Mouse (Mus musculus) kidney, embryonic 14.5 days (tissue): ENCODE data around the gene Krt20. TPM values are rescaled to one million over a fixed set of nuclear protein-coding genes. Genes with fewer than 3 reads are reported as not detected.

ENCODE experiments used
- ATAC-seq: fragments of 200-750 bp; cut with Nextera tagmentation; 2 replicates; pipeline ENCODE4 v1.8.0; 2017; ENCODE audit warnings: moderate number of reproducible peaks, mild to moderate bottlenecking, moderate TSS enrichment, moderate library complexity; ENCODE audit not compliant: low FRiP score, low TSS enrichment
- H3K27ac ChIP-seq: fragments of 300-500 bp; sonication (generic); 2 replicates; pipeline ENCODE4 v1.5.1; 2014; ENCODE audit warnings: low read depth, mild to moderate bottlenecking, low read length, moderate library complexity, mixed read lengths
- H3K27me3 ChIP-seq: fragments of 300-500 bp; sonication (generic); 2 replicates; pipeline ENCODE4 v1.6.1; 2014; ENCODE audit warnings: mild to moderate bottlenecking, low read length; ENCODE audit not compliant: control insufficient read depth, insufficient read depth
- H3K36me3 ChIP-seq: fragments of 300-500 bp; sonication (generic); 2 replicates; pipeline ENCODE4 v1.6.1; 2014; ENCODE audit warnings: low read length, mixed read lengths; ENCODE audit not compliant: control insufficient read depth, insufficient read depth
- H3K4me1 ChIP-seq: fragments of 300-500 bp; sonication (generic); 2 replicates; pipeline ENCODE4 v1.6.1; 2014; ENCODE audit warnings: low read length, mixed read lengths; ENCODE audit not compliant: control insufficient read depth, insufficient read depth
- H3K4me2 ChIP-seq: fragments of 300-500 bp; sonication (generic); replicated peaks from 2 replicates; pipeline ENCODE4 v1.6.1; 2014; ENCODE audit warnings: low read depth, mild to moderate bottlenecking, low read length
- H3K4me3 ChIP-seq: fragments of 300-500 bp; sonication (generic); 2 replicates; pipeline ENCODE4 v1.5.1; 2014; ENCODE audit warnings: mild to moderate bottlenecking, low read length
- H3K9ac ChIP-seq: fragments of 300-500 bp; sonication (generic); 2 replicates; pipeline ENCODE4 v1.6.1; 2014; ENCODE audit warnings: low read depth, mild to moderate bottlenecking, low read length, moderate library complexity
- H3K9me3 ChIP-seq: fragments of 300-500 bp; sonication (generic); 2 replicates; pipeline ENCODE4 v1.6.1; 2016; ENCODE audit warnings: low read length; ENCODE audit not compliant: control insufficient read depth
- WGBS: fragments of 180-500 bp; shearing (Covaris S2); extraction: QIAGEN DNeasy Blood & Tissue Kit; methylation state at CpG from one replicate; pipeline ENCODE4 v1.1.7; 2014; 5-methylcytosine and 5-hydroxymethylcytosine counted together
- polyA plus RNA-seq: library from polyadenylated mRNA; unstranded; fragments of >200 nt; fragmentation: Nextera tagmentation; extraction: Ambion mirVana; gene quantifications from 2 replicates; pipeline ENCODE4 v1.2.1, GENCODE M21; 2014

The Krt20 gene
- polyA plus RNA-seq, 1 experiment from 2014 or later, result 0.22 TPM

GRCm38 (mm10) chr11:99398084-99398483 lies 39.9 kb downstream of the Krt20 start:
- Histone ChIP-seq H3K4me3 (no peak overlapping the region), H3K27ac (no peak overlapping the region), H3K27me3 (peaks cover 4% of the 10 kb centered on the region; the same call in 1 of the 2 replicates), H3K4me2 (no peak overlapping the region), H3K9ac (no peak overlapping the region), H3K36me3 (no peaks in the 10 kb centered on the region), H3K4me1 (no peaks in the 10 kb centered on the region), H3K9me3 (no peaks in the 10 kb centered on the region)
- 65% methylated on average over 3 of the region's 3 CpGs for WGBS
- no peak for ATAC-seq

GRCm38 (mm10) chr11:99396661-99397060 lies 41.3 kb downstream of the Krt20 start:
- 88% methylated on average over 2 of the region's 2 CpGs for WGBS
- Histone ChIP-seq H3K9me3 (no peaks in the 10 kb centered on the region), H3K4me1 (no peaks in the 10 kb centered on the region), H3K9ac (no peak overlapping the region), H3K4me3 (no peak overlapping the region), H3K4me2 (no peak overlapping the region), H3K36me3 (no peaks in the 10 kb centered on the region), H3K27ac (no peak overlapping the region), H3K27me3 (peaks cover 4% of the 10 kb centered on the region; the same call in 1 of the 2 replicates)
- no peak for ATAC-seq

GRCm38 (mm10) chr11:99396034-99396433 lies 41.9 kb downstream of the Krt20 start:
- H3K4me2 ChIP-seq, result no peak overlapping the region
- 41% methylated on average over 3 of the region's 3 CpGs for WGBS
- no peak for ATAC-seq

GRCm38 (mm10) chr11:99392492-99392891 lies 45.5 kb downstream of the Krt20 start:
- no peak for ATAC-seq
- H3K27ac ChIP-seq, result no peak overlapping the region
- H3K4me1 ChIP-seq, result no peaks in the 10 kb centered on the region
- no peaks in the 10 kb centered on the region for H3K36me3 ChIP-seq
- H3K4me3 ChIP-seq, result no peak overlapping the region
- H3K9me3 ChIP-seq, result no peaks in the 10 kb centered on the region
- H3K27me3 ChIP-seq, result no peaks in the 10 kb centered on the region
- H3K9ac ChIP-seq, result no peak overlapping the region
- H3K4me2 ChIP-seq, result no peak overlapping the region
- 84% methylated on average over 10 of the region's 10 CpGs for WGBS

More at GRCm38 (mm10) chr11:99396034-99396433, 41.9 kb downstream of the Krt20 start:
- no peak overlapping the region for H3K9ac ChIP-seq
- no peaks in the 10 kb centered on the region for H3K9me3 ChIP-seq
- no peak overlapping the region for H3K4me3 ChIP-seq
- H3K4me1 ChIP-seq, result no peaks in the 10 kb centered on the region
- H3K36me3 ChIP-seq, result no peaks in the 10 kb centered on the region
- H3K27ac ChIP-seq, result no peak overlapping the region
- peaks cover 4% of the 10 kb centered on the region; the same call in 1 of the 2 replicates for H3K27me3 ChIP-seq

- 82% methylated on average over 6 of the region's 6 CpGs for WGBS
- H3K9me3 ChIP-seq, result no peaks in the 10 kb centered on the region
- no peak overlapping the region for H3K27ac ChIP-seq
- H3K4me2 ChIP-seq, result no peak overlapping the region
- H3K4me1 ChIP-seq, result no peaks in the 10 kb centered on the region; the same call in 1 of the 2 replicates
- H3K36me3 ChIP-seq, result no peaks in the 10 kb centered on the region
- ATAC-seq, result no peak
- no peak overlapping the region for H3K9ac ChIP-seq
- no peak overlapping the region for H3K4me3 ChIP-seq
- no peaks in the 10 kb centered on the region for H3K27me3 ChIP-seq
Observed at GRCm38 (mm10) chr11:99391375-99391774, 46.6 kb downstream of the Krt20 start.

GRCm38 (mm10) chr11:99390866-99391265 lies 47.1 kb downstream of the Krt20 start:
- no peak for ATAC-seq
- Histone ChIP-seq H3K4me3 (no peak overlapping the region), H3K4me1 (no peaks in the 10 kb centered on the region; the same call in 1 of the 2 replicates), H3K36me3 (no peaks in the 10 kb centered on the region), H3K27ac (no peak overlapping the region), H3K4me2 (no peak overlapping the region), H3K27me3 (no peaks in the 10 kb centered on the region), H3K9ac (no peak overlapping the region), H3K9me3 (no peaks in the 10 kb centered on the region)
- WGBS, result 75% methylated on average over 7 of the region's 7 CpGs

GRCm38 (mm10) chr11:99389264-99389663 lies 48.7 kb downstream of the Krt20 start, which contains the start of gene Krt10:
TSS of gene Krt10 (minus strand) at chr11:99389364.
- H3K27me3 ChIP-seq, result no peaks in the 10 kb centered on the region
- no peak within 1 kb of the TSS for H3K4me2 ChIP-seq
- no peaks in the 10 kb centered on the region; the same call in 1 of the 2 replicates for H3K4me1 ChIP-seq
- WGBS, result 83% methylated on average over 4 of the region's 4 CpGs
- no peaks in the 10 kb centered on the region for H3K9me3 ChIP-seq
- no peak within 1 kb of the TSS for H3K9ac ChIP-seq
- no peak for ATAC-seq
- H3K27ac ChIP-seq, result no peak within 1 kb of the TSS
- no peaks in the 10 kb centered on the region for H3K36me3 ChIP-seq
- no peak within 1 kb of the TSS for H3K4me3 ChIP-seq

GRCm38 (mm10) chr11:99388661-99389060 lies 49.3 kb downstream of the Krt20 start:
- Histone ChIP-seq H3K36me3 (no peaks in the 10 kb centered on the region), H3K4me1 (no peaks in the 10 kb centered on the region; the same call in 1 of the 2 replicates), H3K27me3 (no peaks in the 10 kb centered on the region), H3K9me3 (no peaks in the 10 kb centered on the region), H3K4me2 (no peak overlapping the region), H3K27ac (no peak overlapping the region), H3K4me3 (no peak overlapping the region), H3K9ac (no peak overlapping the region)
- WGBS, result 94% methylated on average over 18 of the region's 18 CpGs
- no peak for ATAC-seq

- no peaks in the 10 kb centered on the region for H3K9me3 ChIP-seq
- H3K4me2 ChIP-seq, result peak overlapping the region; percentile 55
- H3K9ac ChIP-seq, result peak overlapping the region; percentile 75
- H3K4me3 ChIP-seq, result peak overlapping the region; percentile 60
- H3K36me3 ChIP-seq, result no peaks in the 10 kb centered on the region
- 1% methylated on average over 71 of the region's 71 CpGs for WGBS
- peak; percentile 86 for ATAC-seq
- H3K27me3 ChIP-seq, result no peaks in the 10 kb centered on the region
- H3K4me1 ChIP-seq, result no peaks in the 10 kb centered on the region; the same call in 1 of the 2 replicates
- peak overlapping the region; percentile 99 for H3K27ac ChIP-seq
Observed at GRCm38 (mm10) chr11:99385813-99386721, 51.9 kb downstream of the Krt20 start.
